Mouse (Mus musculus) heart, adult 8-10 months (tissue): ENCODE results near the gene Dip2b. TPM values are rescaled to one million over a fixed set of nuclear protein-coding genes. Genes with fewer than 3 reads are reported as not detected.
"Not testable (repeated sequence)": the region's sequence is repeated elsewhere in the genome, so short reads cannot be mapped to it uniquely, and the experiment has no call there.

ENCODE experiments used
- DNase-seq: peaks from one replicate; pipeline ENCODE4 v3.0.0; 2022; ENCODE audit warnings: low spot score
- total RNA-seq, 4 experiments: library from RNA; stranded (reverse); gene quantifications; 2 replicates each; pipeline ENCODE4 v1.2.4; 2022

The Dip2b gene
- total RNA-seq, 4 experiments from 2014 or later = 19.1 to 25.3 (median 21.9) TPM

DNA sequence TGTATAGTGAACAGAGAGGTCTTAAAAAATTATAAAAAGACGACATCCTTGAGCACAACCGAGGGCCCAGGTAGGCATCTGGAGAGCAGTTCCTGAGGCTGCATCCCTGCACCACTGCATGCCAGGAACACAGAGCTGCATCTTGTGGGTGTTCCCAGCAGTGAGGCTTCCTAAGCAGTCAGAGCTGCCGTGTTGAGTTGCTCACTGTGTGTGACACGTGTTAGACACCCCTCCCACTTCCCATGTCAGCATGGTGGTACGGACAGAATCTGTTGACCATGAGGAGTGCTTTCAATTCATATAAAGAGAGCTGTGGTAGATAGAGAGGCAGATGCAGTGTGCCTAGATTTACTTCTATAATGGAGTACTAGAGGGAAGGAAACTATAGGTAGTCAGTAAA, 218.8 kb downstream of the Dip2b start:
- DNase-seq = no peak

DNA sequence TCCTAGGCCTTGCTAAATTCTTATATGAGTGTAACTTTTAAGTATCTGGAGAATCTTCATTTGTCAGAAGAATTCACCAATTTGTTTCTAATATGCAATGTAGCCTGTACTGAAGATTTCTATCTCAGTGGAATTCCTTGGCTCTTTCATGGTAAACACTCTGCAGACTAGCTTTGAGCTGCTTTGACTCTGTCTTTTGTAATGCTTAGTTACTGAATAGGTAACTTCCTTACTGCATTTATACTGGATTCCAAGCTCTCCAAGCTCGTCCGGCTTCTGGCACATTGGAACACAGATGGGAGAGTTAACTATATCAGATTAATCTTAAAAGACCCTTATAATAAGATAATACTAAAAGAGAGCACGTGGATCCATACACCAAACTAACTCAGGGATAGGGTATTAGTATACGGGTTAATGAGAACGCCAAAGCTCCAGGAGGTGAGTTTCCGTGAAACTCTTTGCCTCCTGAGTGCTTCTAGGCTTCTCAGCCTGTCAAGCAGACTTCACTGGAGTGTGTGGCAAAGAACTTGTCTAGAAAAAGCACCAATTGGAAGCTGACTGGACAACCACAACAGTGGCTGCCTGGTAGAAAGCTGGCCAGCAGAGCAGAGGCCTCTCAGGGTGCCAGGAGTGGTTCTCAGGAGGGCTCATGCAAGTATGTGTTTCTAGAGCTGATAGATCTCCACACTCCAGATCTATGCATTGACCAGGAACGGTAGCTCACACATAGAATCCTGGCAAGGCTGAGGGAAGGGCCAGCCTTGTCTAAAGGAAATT, 220.4 kb downstream of the Dip2b start:
- no peak for DNase-seq

DNA sequence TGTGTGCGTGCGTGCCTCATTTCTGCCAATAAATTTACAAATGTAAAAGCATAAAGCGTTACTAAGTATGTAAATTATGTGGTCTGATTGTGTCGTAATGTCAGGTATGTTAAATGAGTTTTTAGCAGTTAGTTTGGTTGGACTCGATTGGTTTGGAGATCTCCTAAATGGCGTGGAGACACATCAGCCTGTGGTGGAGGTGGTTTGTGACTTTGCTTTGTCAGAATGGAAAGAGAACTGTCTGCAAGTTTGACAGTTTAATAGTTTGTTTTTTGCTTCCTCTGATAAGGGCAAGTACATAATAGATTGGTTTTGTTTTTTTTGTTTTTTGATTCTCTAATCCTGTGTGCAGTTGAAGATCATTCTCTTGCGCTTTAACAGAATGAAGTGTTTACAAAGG, 221.9 kb downstream of the Dip2b start:
- not testable (repeated sequence) for DNase-seq

GRCm38 (mm10) chr15:100263246-100263905, 224.9 kb downstream of the Dip2b start:
- peak; percentile 34 for DNase-seq

DNA sequence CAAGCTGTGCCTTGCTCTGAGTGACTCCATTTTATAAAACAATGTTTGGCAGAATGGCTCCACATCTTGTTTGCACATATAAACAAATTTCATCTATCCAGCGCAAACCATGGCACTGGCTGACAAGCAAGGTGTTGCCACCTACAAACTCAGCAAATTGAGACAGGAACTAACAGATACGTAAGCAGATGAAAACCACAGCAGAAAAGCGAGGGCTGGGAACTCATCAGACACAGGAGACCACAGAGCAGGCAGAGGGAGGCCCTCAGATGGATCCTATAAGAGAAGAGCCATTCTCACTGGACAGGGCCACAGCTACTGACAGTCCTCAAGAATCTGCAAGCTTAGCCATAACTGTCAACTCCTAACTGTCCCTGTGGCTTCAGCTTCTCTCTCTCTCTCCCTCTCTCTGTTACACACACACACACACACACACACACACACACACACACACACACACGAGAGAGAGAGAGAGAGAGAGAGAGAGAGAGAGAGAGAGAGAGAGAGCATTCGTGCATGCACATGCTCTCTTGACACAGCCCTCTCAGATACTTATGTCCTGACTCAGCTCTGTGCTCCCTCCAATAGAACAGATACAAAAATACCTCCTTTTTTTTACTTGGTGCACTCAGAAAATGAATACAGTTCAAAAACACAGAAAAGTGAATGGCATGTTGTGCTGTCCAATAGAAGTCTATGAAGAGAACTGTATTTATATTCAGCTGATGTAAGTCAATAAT, 227.3 kb downstream of the Dip2b start:
- no peak for DNase-seq

DNA sequence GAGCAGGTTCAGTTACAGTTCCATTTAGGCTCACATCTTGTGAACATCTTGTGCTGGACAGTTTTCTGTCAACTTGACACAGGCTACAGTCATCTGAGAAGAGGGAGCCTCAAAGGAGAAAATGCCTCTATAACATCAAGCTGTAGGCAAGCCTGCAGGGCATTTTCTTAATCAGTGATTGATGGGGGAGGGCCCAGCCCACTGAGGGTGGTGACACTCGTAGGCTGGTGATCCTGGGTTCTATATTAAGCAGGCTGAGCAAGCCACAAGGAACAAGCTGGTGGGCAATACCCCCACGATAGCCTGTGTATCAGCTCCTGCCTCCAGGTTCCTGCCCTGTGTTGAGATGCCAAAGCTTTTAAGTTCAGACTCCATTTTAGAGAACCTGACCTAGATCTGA, 230.5 kb downstream of the Dip2b start:
- DNase-seq = no peak

Other genes with a start within 250 kb of the Dip2b start
- 10 to 100 TPM; 17.6 to 21.7 (median 20.4) TPM for gene Lima1, start 163.2 kb upstream of the Dip2b start, total RNA-seq
- under 1 TPM; 0.08 to 0.50 (median 0.15) TPM for gene Fam186a, start 71.6 kb upstream of the Dip2b start, total RNA-seq
- 10 to 100 TPM; 41.2 to 61.1 (median 53.9) TPM for gene Larp4, start 68.6 kb upstream of the Dip2b start, total RNA-seq
- 10 to 100 TPM; 51.7 to 67.5 (median 61.6) TPM for gene Atf1, start 189.2 kb downstream of the Dip2b start, total RNA-seq
- gene Tmprss12, start 242.2 kb downstream of the Dip2b start, total RNA-seq = not detected